Mouse (Mus musculus): ENCODE measurements around the gene Vezf1.

Vezf1 gene

DNA sequence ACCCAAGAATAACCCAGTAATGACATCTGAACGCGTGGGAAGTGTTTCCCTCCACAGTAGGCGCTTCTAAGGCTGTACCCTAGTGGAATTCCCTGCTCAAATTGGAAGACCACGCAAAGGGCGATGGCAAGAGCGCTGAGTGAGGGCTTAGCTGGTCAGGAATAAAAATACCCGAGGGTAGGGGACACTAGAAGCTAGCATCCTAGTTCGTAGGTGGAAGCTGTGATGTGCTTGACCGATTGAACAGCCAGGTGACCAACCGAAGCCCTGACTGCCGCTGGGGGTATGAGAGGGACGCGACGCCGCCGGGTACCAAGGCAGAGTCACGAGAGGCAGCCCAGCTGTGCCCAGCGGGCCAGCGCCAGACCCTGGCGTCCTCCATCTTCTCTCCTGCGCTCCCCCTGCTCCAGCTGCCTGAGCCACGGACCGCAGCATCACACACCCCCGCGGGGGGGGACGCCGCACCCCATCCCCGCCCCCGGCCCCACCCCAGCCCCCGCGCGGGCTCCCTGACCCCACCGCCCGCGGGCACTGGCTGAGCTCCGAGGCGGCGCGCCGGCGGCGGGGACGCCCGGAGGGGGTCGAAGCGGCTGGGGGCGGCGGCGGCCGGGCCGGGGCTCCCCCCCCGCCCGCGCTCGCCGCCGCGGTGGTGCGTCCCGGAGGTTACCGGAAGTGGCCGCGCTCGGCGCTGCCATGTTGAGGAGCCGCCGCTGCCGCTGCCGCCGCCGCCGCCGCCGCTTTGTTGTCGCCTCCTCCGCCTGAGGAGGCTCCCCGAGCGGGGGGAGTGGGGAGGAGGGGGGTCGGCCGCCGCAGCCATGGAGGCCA, at the start of gene Vezf1:
Gene Vezf1, plus strand, starts transcription at position 694 of the 825 bp plus-strand sequence.
- in situ Hi-C loops (cut with MboI, MseI): no loop called here

DNA sequence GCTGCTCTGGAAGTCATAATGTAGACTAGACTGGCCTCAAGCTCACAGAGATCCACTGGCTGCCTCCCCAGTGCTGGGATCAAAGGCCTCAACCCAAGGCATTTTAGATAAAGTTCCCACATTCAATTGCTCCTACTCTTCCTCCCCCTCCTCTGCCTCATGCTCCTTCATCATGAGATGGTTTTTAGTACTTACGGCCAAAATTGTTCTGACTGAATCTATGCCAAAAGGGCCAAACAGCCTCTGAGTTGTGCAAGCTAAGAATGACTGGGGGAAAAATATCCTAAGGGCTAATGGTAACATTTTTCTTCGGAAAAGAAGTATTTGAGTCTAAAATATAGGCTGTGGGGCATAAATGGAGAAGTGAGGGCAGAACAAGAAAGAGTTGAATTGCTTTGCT, 44.1 kb upstream of the Vezf1 start:
- in situ Hi-C loops (cut with MboI, MseI): no loop called here

DNA sequence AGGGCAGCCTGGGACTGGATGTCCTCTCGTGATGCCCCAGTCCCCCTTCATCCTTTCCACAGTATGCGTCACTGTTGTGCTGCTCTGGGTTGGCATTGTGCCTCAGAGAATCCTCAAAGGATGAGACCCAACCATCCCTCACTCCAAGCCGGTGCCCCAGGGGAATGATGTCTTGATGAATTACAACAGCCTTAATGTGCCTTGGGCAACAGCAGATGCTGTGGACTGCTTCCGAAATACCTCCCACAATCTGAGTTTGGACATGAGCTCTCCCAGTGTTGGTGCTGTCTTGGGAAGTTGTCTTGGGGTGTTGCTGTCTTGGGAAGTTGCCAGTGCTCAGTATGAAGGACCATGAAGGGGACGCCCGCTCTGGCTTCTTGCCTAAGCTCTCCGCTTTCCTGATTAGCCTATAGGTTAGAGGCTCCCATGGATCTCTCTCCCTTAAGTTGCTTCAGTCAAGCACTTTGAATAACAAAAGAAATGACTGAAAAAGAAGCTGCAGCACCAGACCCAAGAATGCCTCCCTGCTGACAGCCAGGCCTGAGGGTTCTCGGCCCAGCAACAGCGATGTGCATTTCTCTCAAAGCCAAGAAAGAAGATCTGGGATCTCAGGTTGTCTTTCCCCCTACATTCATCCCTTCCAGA, 40.6 kb upstream of the Vezf1 start:
- in situ Hi-C loops (cut with MboI, MseI): no loop called here

DNA sequence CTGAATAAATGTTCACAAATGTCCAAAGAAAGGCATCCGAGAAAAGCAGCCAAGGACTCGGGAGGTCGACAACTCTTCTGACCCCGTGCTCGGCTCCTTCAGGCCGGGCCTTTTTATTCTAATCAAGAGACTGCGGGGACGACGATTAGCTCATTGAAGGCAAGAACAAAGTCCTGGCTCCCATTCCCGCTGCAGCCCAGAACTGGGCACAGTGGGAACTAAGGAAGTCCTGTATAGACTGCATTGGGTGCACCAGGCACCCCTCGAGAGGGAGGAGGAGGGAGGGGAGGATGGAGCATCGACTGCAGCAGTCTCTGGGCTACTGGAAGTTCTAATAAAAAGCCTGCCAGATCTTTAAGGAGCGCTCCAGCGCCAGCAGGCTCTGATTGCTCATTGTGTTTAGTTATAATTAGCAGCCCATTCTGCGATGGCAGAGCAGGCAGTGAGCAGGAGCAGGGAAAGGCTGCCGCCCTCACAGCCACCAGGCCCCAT, 39.8 kb upstream of the Vezf1 start:
- in situ Hi-C loops (cut with MboI, MseI): no loop called here

DNA sequence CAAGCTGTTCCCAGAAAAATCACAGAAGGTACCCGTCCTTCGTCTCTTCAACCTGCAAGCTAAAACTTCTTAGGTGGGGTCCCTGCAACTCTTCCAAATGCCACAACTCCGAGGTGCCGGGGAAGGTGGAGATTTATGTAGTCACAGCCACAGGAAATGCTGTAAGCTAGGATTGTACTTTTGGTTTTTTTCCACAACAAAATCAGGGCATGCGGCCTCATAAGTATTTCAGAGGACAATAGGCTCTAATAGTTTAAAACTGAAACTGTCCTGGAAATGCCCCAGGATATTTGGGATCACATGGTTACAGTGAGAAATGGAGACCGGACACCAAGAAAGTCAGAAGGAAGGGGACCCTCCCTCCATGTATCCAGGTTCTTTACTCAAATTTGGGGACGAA, 37.9 kb upstream of the Vezf1 start:
- in situ Hi-C loops (cut with MboI, MseI): loop anchor here (5.0 kb wide), 1 partner anchor 33 kb away; no protein-coding TSS in a partner anchor

DNA sequence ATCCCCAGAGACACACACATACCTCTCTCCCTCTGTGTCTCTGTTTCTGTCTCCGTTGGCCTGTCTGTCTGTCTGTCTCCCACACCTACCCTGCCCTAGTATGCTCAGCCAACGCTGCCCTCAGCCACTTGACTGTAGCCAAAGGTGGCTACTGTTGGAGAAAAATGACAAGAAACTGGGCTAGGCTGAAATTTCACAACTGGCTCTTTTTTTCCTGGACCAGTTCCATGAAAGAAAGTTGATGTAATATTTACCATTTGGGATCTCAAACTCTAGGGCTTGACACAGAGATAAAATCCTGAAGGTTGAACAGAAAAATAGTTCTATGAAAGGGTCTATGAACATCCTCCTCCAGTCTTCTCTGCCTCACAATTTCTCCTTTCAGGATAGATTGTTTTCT, 37.2 kb upstream of the Vezf1 start:
- in situ Hi-C loops (cut with MboI, MseI): loop anchor here (5.0 kb wide), 1 partner anchor 34 kb away; no protein-coding TSS in a partner anchor

DNA sequence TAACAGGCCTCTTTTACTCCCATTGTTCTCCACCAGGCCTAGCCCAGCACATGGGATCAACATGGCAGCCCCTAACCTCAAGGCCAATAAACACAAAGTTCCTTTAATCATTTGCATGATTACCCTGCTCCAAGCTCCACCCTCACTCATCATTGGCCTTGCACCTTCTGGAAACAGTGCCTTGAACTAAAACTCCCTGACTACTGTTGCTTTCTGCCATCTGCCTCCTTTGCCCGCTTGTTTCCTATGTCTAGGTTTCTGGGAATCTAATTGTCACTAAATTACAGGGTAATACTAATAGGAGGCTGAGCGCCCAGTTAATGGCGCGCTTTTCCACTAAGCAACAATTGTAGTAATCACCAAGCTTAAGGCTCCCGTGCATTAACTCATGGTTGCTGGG, 36.3 kb upstream of the Vezf1 start:
- in situ Hi-C loops (cut with MboI, MseI): loop anchor here (5.0 kb wide), 1 partner anchor 34 kb away; no protein-coding TSS in a partner anchor

DNA sequence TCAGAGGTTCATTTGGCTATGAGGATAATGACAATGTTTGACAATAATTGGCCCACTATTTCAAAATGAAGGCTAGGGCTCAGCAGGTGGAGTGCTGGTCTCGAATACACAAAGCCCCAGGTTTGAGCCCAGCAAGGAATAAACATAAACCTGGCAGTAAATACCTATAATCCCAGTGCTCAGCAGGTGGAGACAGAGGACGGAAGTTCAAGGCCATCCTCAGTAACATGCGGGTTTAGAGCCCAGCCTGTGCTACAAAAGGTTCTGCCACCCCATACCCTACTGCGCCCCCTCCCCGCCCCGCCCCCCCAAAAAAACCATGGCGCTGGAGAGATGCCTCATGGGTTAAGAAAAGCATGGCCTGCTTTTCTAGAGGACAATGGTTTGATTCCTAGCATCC, 32.1 kb upstream of the Vezf1 start:
- in situ Hi-C loops (cut with MboI, MseI): no loop called here

DNA sequence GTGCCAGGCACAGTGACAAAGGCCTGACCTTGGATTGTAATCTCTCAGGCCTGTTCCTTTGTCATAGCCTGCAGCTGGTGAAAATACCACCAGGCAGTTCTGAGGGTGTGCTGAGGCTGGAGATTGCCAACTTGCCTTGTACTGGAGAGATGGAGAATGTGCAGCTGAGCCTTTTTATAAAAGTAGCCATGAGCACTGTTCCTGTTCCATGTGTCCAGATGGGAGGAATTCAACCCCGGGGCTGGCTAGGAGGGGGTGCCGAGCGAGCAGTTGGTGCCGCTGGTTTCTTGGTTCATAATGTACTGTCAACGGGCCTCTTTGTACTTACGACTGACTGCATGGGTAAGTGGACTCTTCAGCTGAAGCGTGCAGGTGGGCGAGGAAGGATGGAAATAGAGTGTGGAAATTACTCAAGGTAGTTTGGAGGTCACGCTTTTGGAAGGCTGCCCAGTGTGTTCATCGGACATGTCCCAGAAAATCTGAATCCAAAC, 31.3 kb upstream of the Vezf1 start:
- in situ Hi-C loops (cut with MboI, MseI): no loop called here

DNA sequence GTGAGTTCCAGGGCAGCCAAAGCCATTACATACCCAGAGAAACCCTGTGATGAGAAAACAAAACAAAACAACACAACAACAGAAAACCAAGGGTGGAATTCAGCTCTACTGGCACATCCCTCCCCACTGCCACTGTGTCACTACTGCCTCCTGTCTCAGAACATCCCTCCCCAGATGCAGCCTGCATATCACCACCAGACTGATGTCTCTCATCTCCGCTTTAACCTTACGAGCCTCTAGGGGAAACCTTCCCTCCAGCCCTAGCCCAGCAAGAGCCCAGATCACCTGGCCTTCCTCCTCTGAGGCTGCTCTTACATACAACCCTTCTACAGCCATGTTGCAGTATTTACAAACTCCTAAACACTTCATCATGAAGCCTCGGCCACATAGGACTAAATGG, 30.7 kb upstream of the Vezf1 start:
- in situ Hi-C loops (cut with MboI, MseI): no loop called here

DNA sequence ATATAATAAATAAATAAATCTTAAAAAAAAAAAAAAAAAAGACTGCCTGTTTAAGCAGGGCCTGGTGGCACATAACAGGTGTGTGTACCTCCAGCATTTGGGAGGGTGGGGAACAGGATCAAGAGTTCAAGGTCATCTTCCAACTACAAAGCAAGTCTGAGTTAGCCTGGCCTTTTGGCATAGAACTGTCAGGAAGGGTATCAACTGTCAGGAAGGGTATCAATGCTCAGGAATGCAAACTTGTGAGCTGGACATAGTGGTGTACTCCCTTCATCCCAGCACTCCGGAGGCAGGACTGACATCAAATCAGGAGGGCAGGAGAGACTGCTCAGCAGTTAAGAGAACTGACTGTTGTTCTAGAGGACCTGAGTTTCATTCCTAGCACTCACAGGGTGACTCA, 29.0 kb upstream of the Vezf1 start:
- in situ Hi-C loops (cut with MboI, MseI): no loop called here

DNA sequence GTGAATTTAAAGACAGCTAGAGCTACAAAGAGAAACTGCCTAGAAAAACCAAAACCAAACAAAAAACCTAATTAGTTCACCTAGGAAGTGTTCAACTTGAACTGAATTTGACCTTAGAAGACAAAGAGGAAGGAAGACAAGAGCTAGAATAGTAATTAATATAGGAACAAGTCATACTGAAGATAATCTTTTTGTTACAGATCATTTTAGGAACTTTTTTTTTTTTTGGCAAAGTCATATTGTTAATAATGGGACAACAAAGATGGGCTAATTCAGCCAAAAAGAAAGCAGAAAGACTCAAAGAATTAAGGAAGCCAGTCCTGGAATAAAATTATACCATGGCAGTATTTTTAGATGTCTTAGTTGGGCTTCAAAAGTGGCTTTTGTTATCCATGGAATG, 23.8 kb upstream of the Vezf1 start:
- in situ Hi-C loops (cut with MboI, MseI): loop anchor here (5.0 to 10.0 kb wide), 3 partner anchors 77 to 580 kb away; no protein-coding TSS in a partner anchor

DNA sequence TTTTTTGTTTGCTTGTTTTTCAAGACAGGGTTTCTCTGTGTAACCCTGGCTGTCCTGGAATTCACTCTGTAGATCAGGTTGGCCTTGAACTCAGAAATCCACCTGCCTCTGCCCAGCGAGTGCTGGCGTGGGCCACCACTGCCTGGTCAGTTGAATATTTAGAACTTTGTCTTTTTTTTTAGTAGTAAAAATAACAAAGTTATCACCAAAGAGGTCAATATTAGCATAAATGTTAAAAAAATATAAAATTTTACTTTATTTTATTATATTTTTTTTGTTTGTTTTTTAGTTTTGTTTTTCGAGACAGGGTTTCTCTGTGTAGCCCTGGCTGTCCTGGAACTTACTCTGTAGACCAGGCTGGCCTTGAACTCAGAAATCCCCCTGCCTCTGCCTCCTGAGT, 22.9 kb upstream of the Vezf1 start:
- in situ Hi-C loops (cut with MboI, MseI): loop anchor here (10.0 kb wide), 2 partner anchors 290 to 580 kb away; no protein-coding TSS in a partner anchor

DNA sequence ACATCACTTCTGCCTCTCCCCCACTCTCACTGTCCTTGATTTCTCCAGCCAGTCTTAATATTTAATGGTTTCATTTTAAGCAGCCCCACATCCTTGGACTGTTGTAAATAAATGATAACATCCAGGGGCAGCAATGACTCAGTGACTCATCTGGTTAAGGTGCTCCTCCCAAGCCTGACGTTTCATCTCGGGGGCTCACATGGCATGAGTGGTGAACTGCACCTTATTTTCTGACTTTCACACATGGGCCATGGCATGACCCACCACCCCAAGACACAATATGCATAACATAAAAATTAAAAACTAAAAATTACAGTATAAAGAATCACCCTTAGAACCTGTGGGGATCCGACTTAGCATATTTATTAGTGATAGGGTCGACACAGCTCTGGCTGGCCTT, 22.2 kb upstream of the Vezf1 start:
- in situ Hi-C loops (cut with MboI, MseI): loop anchor here (10.0 kb wide), 2 partner anchors 291 to 579 kb away; no protein-coding TSS in a partner anchor

DNA sequence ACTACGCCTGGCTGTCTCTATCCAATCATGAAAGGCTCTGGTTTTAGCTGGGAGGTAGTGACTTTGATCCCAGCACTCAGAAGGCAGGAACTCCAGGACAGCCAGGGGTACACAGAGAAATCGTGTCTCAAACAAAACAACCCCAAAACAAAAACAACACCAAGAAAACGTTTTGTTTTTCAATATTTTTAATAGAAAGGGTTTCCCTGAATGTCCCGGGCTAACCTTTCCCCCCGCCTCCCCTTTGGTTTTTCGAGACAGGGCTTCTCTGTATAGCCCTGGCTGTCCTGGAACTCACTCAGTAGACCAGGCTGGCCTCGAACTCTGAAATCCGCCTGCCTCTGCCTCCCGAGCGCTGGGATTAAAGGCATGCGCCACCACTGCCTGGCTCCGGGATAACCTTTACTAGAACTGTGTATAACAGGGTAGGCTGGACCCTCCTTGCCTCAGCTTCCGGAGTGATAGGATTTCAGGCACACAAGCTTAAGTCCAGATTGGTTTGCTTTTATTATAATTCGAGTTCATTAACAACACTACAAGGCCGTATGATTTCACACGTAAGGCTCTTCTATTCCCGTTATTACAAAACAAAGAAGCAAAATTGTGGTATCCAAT, 21.6 kb upstream of the Vezf1 start:
- in situ Hi-C loops (cut with MboI, MseI): loop anchor here (10.0 kb wide), 2 partner anchors 292 to 578 kb away; no protein-coding TSS in a partner anchor

DNA sequence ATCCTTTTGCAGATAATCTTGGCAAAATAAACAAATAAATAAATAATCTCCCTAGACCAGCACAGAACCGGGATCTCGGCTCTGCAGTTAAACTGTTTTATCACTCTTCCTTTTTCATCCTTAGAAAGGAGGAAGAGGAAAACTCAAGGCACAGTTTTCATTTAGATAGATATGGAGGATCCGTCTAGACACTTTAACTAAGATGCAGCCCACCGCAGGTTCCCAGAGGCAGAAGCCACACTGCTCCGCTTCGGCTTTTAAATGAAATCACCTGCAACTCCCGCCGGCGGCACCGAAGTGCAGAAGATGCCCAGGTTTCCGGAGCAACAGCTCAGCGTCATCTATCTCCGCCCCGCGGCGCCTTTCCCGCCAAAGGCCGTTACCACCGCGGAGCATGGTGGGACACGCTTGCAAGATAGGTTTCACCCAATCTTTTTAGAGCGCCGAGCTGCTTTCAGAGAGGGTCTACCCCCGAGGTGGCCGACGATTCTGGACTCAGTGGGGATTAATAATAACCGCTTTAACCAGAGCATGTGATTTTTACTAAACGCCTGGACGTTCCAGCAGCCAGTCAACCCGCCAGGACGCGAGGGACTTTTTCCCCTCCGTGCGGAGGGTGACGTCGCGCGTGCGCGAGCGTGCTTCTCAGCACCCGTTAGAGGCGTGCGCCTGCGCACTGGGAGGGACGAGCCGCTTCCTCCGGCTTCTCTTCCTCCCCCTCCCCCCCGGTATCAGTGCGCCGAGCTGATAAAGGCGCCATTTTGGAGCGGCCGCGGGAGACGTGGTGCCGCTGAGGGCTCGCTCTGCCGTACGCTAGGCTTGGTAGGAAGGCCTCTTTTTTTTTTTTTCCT, 20.9 kb upstream of the Vezf1 start, which contains the start of gene Srsf1:
Gene Srsf1, plus strand, starts transcription at position 430 of the 851 bp plus-strand sequence.
- in situ Hi-C loops (cut with MboI, MseI): loop anchor here (10.0 kb wide), 2 partner anchors 292 to 578 kb away; no protein-coding TSS in a partner anchor

DNA sequence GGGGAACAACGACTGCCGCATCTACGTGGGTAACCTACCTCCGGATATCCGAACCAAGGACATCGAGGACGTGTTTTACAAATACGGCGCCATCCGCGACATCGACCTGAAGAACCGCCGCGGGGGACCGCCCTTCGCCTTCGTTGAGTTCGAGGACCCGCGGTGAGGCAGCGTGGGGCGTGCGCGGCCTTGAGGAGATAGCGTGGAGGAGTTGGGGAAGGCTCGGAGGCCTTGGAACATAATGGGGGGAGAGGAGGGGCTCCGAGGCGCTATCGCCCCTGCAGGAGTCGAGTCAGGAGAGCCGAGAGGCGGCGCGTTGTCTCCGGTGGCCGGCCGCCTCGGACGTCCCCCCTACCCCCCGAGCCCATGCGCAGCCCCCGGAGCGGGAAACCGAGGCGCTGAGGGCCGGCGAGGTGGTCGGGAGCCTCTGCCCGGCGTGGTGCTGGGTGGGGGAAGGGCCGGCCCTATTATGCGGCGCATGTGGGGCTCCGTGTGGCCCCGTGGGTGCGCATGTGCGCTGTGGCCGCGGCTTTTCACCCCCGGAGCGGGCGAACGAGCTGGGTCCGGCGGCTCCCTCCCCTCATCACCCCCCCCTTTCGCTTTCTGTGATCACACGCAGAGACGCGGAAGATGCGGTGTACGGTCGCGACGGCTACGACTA, 20.1 kb upstream of the Vezf1 start:
- in situ Hi-C loops (cut with MboI, MseI): loop anchor here (10.0 kb wide), 2 partner anchors 293 to 577 kb away; no protein-coding TSS in a partner anchor

DNA sequence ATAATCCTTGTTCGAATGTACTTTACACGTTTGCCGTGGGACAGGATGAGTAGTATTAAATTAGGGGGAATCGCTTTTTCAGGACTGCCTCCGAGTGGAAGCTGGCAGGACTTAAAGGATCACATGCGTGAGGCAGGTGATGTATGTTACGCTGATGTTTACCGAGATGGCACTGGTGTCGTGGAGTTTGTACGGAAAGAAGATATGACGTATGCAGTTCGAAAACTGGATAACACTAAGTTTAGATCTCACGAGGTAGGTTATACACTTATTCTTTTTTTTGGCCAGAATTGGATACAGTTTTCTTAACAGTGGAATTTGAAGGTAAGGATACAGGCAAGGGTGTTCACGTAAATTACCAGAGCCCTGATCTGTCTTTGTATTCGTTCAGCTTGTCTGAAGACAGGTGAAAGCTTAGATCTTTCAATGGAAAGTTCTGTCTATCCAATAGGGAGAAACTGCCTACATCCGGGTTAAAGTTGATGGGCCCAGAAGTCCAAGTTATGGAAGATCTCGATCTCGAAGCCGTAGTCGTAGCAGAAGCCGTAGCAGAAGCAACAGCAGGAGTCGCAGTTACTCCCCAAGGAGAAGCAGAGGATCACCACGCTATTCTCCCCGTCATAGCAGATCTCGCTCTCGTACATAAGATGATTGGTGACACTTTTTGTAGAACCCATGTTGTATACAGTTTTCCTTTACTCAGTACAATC, 19.0 kb upstream of the Vezf1 start:
- in situ Hi-C loops (cut with MboI, MseI): loop anchor here (10.0 kb wide), 2 partner anchors 294 to 576 kb away; no protein-coding TSS in a partner anchor

DNA sequence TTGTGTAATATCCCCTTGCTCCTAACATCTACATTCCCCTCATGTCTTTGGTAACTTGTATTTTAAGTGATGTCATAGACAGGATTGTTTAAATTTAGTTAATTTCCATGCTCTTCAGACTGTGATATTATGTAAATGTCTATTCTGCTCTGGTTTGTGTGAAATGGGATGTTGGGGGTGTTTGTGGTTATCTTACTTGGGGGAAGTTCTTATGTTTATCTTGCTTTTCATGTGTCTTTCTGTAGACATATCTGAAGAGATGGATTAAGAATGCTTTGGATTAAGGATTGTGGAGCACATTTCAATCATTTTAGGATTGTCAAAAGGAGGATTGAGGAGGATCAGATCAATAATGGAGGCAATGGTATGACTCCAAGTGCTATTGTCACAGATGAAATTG, 18.3 kb upstream of the Vezf1 start:
- in situ Hi-C loops (cut with MboI, MseI): loop anchor here (10.0 kb wide), 2 partner anchors 295 to 575 kb away; no protein-coding TSS in a partner anchor

Data from T-helper 2 cell (primary cell).